Mouse (Mus musculus): ENCODE data around the gene Ppp2r3d. TPM values are rescaled to one million over a fixed set of nuclear protein-coding genes. Genes with fewer than 3 reads are reported as not detected.
"Not testable (repeated sequence)": the region's sequence is repeated elsewhere in the genome, so short reads cannot be mapped to it uniquely, and the experiment has no call there.

Ppp2r3d gene
- 100 to 1,000 TPM in 1 of 2 experiments, 10 to 100 TPM in 1; 92.9 to 112 TPM for total RNA-seq (2021)

GRCm38 (mm10) chr9:124476096-124476902 is at the start of gene Ppp2r3d:
TSS of gene Ppp2r3d (minus strand) at chr9:124476898.
- DNase-seq (ENCODE audit: low spot score), result no peak
- intact Hi-C loops (cut with DNase I), result loop anchor here (1.0 kb wide), 1 partner anchor 34 kb away; no protein-coding TSS in a partner anchor

GRCm38 (mm10) chr9:124493693-124494092 is 17.0 kb upstream of the Ppp2r3d start, which contains the start of gene Gm21836:
TSS of gene Gm21836 (minus strand) at chr9:124493793.
- DNase-seq (ENCODE audit: low spot score); intact Hi-C loops (cut with DNase I): not testable (repeated sequence)

GRCm38 (mm10) chr9:124480361-124480980 is 3.8 kb upstream of the Ppp2r3d start:
- DNase-seq (ENCODE audit: low spot score); intact Hi-C loops (cut with DNase I): not testable (repeated sequence)

GRCm38 (mm10) chr9:124478081-124478480 is 1.4 kb upstream of the Ppp2r3d start:
- DNase-seq (ENCODE audit: low spot score), result no peak
- intact Hi-C loops (cut with DNase I), result no loop called here

GRCm38 (mm10) chr9:124475689-124476088 is 1.0 kb downstream of the Ppp2r3d start:
- no peak for DNase-seq (ENCODE audit: low spot score)
- intact Hi-C loops (cut with DNase I), result loop anchor here (1.0 kb wide), 1 partner anchor 33 kb away; no protein-coding TSS in a partner anchor

- intact Hi-C loops (cut with DNase I), result no loop called here
Measured at GRCm38 (mm10) chr9:124456572-124456971, 20.1 kb downstream of the Ppp2r3d start.

GRCm38 (mm10) chr9:124442533-124442855 is 34.2 kb downstream of the Ppp2r3d start:
- no peak for DNase-seq (ENCODE audit: low spot score)
- intact Hi-C loops (cut with DNase I), result loop anchor here (1.0 kb wide), 1 partner anchor 34 kb away; the partner anchor contains the start of gene Ppp2r3d

More at GRCm38 (mm10) chr9:124456572-124456971, 20.1 kb downstream of the Ppp2r3d start:
- no peak for DNase-seq (ENCODE audit: low spot score)

GRCm38 (mm10) chr9:124441681-124442532 is 34.8 kb downstream of the Ppp2r3d start:
- intact Hi-C loops (cut with DNase I), result loop anchor here (1.0 kb wide), 1 partner anchor 34 kb away; the partner anchor contains the start of gene Ppp2r3d
- DNase-seq (ENCODE audit: low spot score), result peak; percentile 9

GRCm38 (mm10) chr9:124440724-124441045 is 36.0 kb downstream of the Ppp2r3d start:
- intact Hi-C loops (cut with DNase I), result no loop called here
- DNase-seq (ENCODE audit: low spot score), result no peak

- intact Hi-C loops (cut with DNase I), result no loop called here
Measured at GRCm38 (mm10) chr9:124439848-124440723, 36.6 kb downstream of the Ppp2r3d start.

GRCm38 (mm10) chr9:124439403-124439847 is 37.3 kb downstream of the Ppp2r3d start:
- intact Hi-C loops (cut with DNase I), result no loop called here
- DNase-seq (ENCODE audit: low spot score), result peak; percentile 15

More at GRCm38 (mm10) chr9:124439848-124440723, 36.6 kb downstream of the Ppp2r3d start:
- peak; percentile 26 for DNase-seq (ENCODE audit: low spot score)

- intact Hi-C loops (cut with DNase I), result no loop called here
- no peak for DNase-seq (ENCODE audit: low spot score)
Measured at GRCm38 (mm10) chr9:124438686-124439346, 37.9 kb downstream of the Ppp2r3d start.

GRCm38 (mm10) chr9:124425411-124425885 is 51.2 kb downstream of the Ppp2r3d start:
- intact Hi-C loops (cut with DNase I), result loop anchor here (5.0 kb wide), 2 partner anchors 113 to 148 kb away; partner anchors contain the start of gene 2010315B03Rik
- DNase-seq (ENCODE audit: low spot score), result peak; percentile 85

GRCm38 (mm10) chr9:124424542-124425410 is 51.9 kb downstream of the Ppp2r3d start:
- DNase-seq (ENCODE audit: low spot score), result peak; percentile 98
- intact Hi-C loops (cut with DNase I), result loop anchor here (5.0 kb wide), 2 partner anchors 112 to 147 kb away; partner anchors contain the start of gene 2010315B03Rik

GRCm38 (mm10) chr9:124424292-124424541 is 52.5 kb downstream of the Ppp2r3d start:
- DNase-seq (ENCODE audit: low spot score), result no peak
- intact Hi-C loops (cut with DNase I), result no loop called here

- intact Hi-C loops (cut with DNase I), result no loop called here
- peak; percentile 96 for DNase-seq (ENCODE audit: low spot score)
Measured at GRCm38 (mm10) chr9:124423552-124424291, 53.0 kb downstream of the Ppp2r3d start.

Measured in heart, postnatal 25 days (tissue).